Mouse (Mus musculus) hindbrain, postnatal 0 days (tissue): ENCODE data around the gene Lamc1. TPM values are rescaled to one million over a fixed set of nuclear protein-coding genes. Genes with fewer than 3 reads are reported as not detected.

Experiments
- ATAC-seq: fragments of 200-750 bp; cut with Nextera tagmentation; 2 replicates; pipeline ENCODE4 v1.8.0; 2017; ENCODE audit warnings: mild to moderate bottlenecking, moderate TSS enrichment, moderate library complexity
- DNase-seq: peaks from one replicate; pipeline ENCODE4 v3.0.0-alpha.2; 2015; ENCODE audit warnings: low spot score
- H3K27ac ChIP-seq: fragments of 300-500 bp; sonication (generic); 2 replicates; pipeline ENCODE4 v1.5.1; 2014; ENCODE audit warnings: mild to moderate bottlenecking
- H3K27me3 ChIP-seq: fragments of 300-500 bp; sonication (generic); 2 replicates; pipeline ENCODE4 v1.6.1; 2014; ENCODE audit warnings: low read length, mixed read lengths; ENCODE audit not compliant: insufficient read depth
- H3K36me3 ChIP-seq: fragments of 300-500 bp; sonication (generic); 2 replicates; pipeline ENCODE4 v1.6.1; 2014; ENCODE audit warnings: low read length, mixed read lengths; ENCODE audit not compliant: insufficient read depth
- H3K4me1 ChIP-seq: fragments of 300-500 bp; sonication (generic); 2 replicates; pipeline ENCODE4 v1.6.1; 2014; ENCODE audit warnings: antibody characterized with exemption, low read length, mixed read lengths; ENCODE audit not compliant: insufficient read depth
- H3K4me2 ChIP-seq: fragments of 300-500 bp; sonication (generic); 2 replicates; pipeline ENCODE4 v1.6.1; 2014; ENCODE audit warnings: low read depth, mild to moderate bottlenecking, low read length, moderate library complexity, mixed read lengths
- H3K4me3 ChIP-seq: fragments of 300-500 bp; sonication (generic); 2 replicates; pipeline ENCODE4 v1.5.1; 2014; ENCODE audit warnings: low read length
- H3K9ac ChIP-seq: fragments of 300-500 bp; sonication (generic); replicated peaks from 2 replicates; pipeline ENCODE4 v1.6.1; 2014; ENCODE audit warnings: mild to moderate bottlenecking, low read length, moderate library complexity, mixed read lengths
- H3K9me3 ChIP-seq: fragments of 300-500 bp; sonication (generic); 2 replicates; pipeline ENCODE4 v1.6.1; 2016; ENCODE audit warnings: low read length, mixed read lengths
- CTCF ChIP-seq: IDR thresholded peaks from 2 replicates; pipeline ENCODE4 v1.5.1; 2016; ENCODE audit warnings: antibody characterized with exemption, control low read depth, low read depth
- WGBS: fragments of 180-500 bp; shearing (Covaris S2); extraction: QIAGEN DNeasy Blood & Tissue Kit; methylation state at CpG from one replicate; pipeline ENCODE4 v1.1.7; 2014; 5-methylcytosine and 5-hydroxymethylcytosine counted together
- polyA plus RNA-seq: library from polyadenylated mRNA; unstranded; fragments of >200 nt; fragmentation: Nextera tagmentation; extraction: Ambion mirVana; gene quantifications from 2 replicates; pipeline ENCODE4 v1.2.1, GENCODE M21; 2015
- total RNA-seq: library from RNA; depleted of rRNA; stranded (reverse); fragments of >200 nt; gene quantifications from 2 replicates; pipeline ENCODE4 v1.2.3, GENCODE M21; 2014

Lamc1 gene
- total and polyA plus RNA-seq, 2 experiments from 2014 or later, result 13.5 to 52.9 TPM

- no peaks in the 10 kb centered on the region for H3K36me3 ChIP-seq
- no peak overlapping the region for H3K9ac ChIP-seq
- no peaks in the 10 kb centered on the region for H3K9me3 ChIP-seq
- no peak overlapping the region for H3K27ac ChIP-seq
- no peak for TF ChIP-seq CTCF
- no peak overlapping the region for H3K4me2 ChIP-seq
- ATAC-seq, result no peak
- H3K27me3 ChIP-seq, result no peaks in the 10 kb centered on the region
- no peak for DNase-seq
- peaks cover 8% of the 10 kb centered on the region; the same call in 1 of the 2 replicates for H3K4me1 ChIP-seq
- H3K4me3 ChIP-seq, result no peak overlapping the region
- WGBS, result 33% methylated on average over 6 of the region's 6 CpGs
These were observed 58.0 kb downstream of the Lamc1 start for GRCm38 (mm10) chr1:153274611-153275010.

- no peak for DNase-seq
- Histone ChIP-seq H3K27ac (no peak overlapping the region), H3K27me3 (no peaks in the 10 kb centered on the region), H3K4me3 (no peak overlapping the region), H3K4me1 (peaks cover 8% of the 10 kb centered on the region; the same call in 1 of the 2 replicates), H3K4me2 (no peak overlapping the region), H3K9ac (no peak overlapping the region), H3K36me3 (no peaks in the 10 kb centered on the region), H3K9me3 (no peaks in the 10 kb centered on the region)
- no peak for ATAC-seq
- TF ChIP-seq CTCF, result no peak
- 54% methylated on average over 8 of the region's 8 CpGs for WGBS
These were observed 58.9 kb downstream of the Lamc1 start for GRCm38 (mm10) chr1:153273657-153274056.

DNA sequence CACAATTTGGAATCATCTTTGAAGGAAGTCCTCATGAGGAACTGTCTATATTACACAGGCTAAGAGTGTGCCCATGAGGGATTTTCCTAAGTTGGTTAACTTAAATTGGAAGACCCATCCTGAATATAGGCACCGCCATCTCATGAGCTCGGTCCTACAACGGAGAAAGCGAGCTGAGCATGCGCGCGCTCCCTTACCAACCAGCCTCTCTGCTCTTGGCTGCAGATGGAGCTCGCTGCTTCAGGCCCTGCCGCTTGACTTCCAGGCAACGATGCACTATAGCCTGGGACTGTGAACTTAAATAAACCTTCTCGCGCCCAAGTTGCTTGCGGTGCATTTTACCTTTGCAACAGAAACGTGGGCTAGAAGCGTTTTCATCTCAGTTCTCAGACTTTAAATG, 61.8 kb downstream of the Lamc1 start:
- Histone ChIP-seq H3K27me3 (no peaks in the 10 kb centered on the region), H3K9me3 (no peaks in the 10 kb centered on the region), H3K9ac (no peak overlapping the region), H3K4me3 (no peak overlapping the region), H3K36me3 (no peaks in the 10 kb centered on the region), H3K4me2 (no peak overlapping the region), H3K27ac (no peak overlapping the region), H3K4me1 (peaks cover 14% of the 10 kb centered on the region; the same call in 1 of the 2 replicates)
- ATAC-seq (no peak), DNase-seq (no peak)
- 92% methylated on average over 15 of the region's 15 CpGs for WGBS
- TF ChIP-seq CTCF, result no peak

DNA sequence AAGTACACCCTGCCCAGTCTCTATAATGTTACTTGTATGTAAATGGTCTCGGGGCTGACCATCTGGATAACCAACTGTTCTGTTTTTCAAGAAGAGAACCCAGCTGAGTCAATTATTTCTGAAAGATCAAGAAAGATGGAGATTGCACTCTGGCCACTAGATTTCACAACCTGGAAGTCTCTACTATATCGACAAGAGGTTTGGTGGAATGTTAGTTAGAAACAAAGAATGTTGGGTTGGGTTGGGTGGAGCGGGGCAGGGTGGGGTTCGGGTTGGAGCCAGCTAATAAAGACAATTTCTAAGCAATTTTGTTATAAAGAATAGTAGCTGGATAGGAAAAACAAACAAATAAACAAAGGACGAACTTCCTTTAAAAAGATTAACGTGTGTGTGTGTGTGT, 62.9 kb downstream of the Lamc1 start:
- WGBS, result 87% methylated on average over 6 of the region's 6 CpGs
- ATAC-seq, result no peak
- H3K27ac ChIP-seq, result no peak overlapping the region
- no peaks in the 10 kb centered on the region for H3K27me3 ChIP-seq
- no peaks in the 10 kb centered on the region for H3K36me3 ChIP-seq
- H3K4me3 ChIP-seq, result no peak overlapping the region
- H3K4me2 ChIP-seq, result no peak overlapping the region
- peaks cover 18% of the 10 kb centered on the region; the same call in 1 of the 2 replicates for H3K4me1 ChIP-seq
- no peaks in the 10 kb centered on the region for H3K9me3 ChIP-seq
- H3K9ac ChIP-seq, result no peak overlapping the region
- no peak for DNase-seq
- no peak for TF ChIP-seq CTCF

GRCm38 (mm10) chr1:153268806-153269309, 63.7 kb downstream of the Lamc1 start:
- no peak for ATAC-seq
- Histone ChIP-seq H3K9ac (no peak overlapping the region), H3K27me3 (no peaks in the 10 kb centered on the region), H3K36me3 (no peaks in the 10 kb centered on the region), H3K4me2 (no peak overlapping the region), H3K4me1 (peaks cover 21% of the 10 kb centered on the region; the same call in 1 of the 2 replicates), H3K4me3 (no peak overlapping the region), H3K27ac (no peak overlapping the region), H3K9me3 (no peaks in the 10 kb centered on the region)
- DNase-seq, result no peak
- 85% methylated on average over 6 of the region's 6 CpGs for WGBS
- TF ChIP-seq CTCF, result no peak

DNA sequence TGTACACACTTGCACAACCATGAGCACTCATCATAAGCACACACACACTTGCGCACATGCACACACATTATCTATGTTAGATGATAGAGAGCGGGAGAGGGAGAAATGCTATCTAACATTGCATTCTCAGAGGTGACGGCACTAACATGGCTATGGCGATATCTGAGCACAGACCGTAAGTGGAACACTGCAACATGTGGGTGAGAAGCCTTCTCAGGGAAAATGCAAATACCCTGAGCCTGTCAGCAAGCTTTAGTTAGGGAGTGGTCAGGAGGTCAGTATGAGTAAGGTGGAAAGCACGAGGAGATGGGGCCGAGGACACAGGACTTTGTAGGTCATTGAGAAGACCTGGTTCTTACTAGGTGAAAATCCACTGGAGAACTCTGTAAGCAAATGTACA, 64.3 kb downstream of the Lamc1 start:
- H3K9ac ChIP-seq, result no peak overlapping the region
- ATAC-seq (no peak), DNase-seq (no peak)
- H3K27me3 ChIP-seq, result no peaks in the 10 kb centered on the region
- no peak overlapping the region for H3K4me3 ChIP-seq
- peaks cover 16% of the 10 kb centered on the region; the same call in 1 of the 2 replicates for H3K4me1 ChIP-seq
- no peaks in the 10 kb centered on the region for H3K9me3 ChIP-seq
- no peak overlapping the region for H3K4me2 ChIP-seq
- TF ChIP-seq CTCF, result no peak
- H3K36me3 ChIP-seq, result no peaks in the 10 kb centered on the region
- WGBS, result 91% methylated on average over 7 of the region's 7 CpGs
- H3K27ac ChIP-seq, result no peak overlapping the region

DNA sequence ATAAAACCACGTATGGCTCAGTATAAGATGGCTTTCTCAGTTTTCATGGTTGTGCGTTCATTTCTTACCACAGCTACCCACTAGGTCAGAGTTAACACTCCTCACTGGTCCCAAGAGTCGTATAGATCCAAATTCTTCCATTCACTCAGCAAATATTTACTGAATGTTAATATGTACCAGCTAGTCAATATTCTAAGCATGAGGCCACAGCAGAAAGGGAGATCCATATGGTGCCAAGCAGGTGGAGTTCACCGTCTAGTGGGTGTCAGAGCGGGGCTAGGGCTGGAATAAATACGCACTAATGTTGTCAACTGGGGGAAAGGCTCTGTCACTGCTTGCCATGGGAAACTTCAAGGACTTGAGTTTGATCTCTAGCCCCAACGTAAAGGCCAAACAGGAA, 64.9 kb downstream of the Lamc1 start:
- DNase-seq (no peak), ATAC-seq (no peak)
- TF ChIP-seq CTCF, result no peak
- H3K4me2 ChIP-seq, result no peak overlapping the region
- H3K9me3 ChIP-seq, result no peaks in the 10 kb centered on the region
- no peak overlapping the region for H3K27ac ChIP-seq
- no peak overlapping the region for H3K9ac ChIP-seq
- WGBS, result 84% methylated on average over 7 of the region's 7 CpGs
- no peaks in the 10 kb centered on the region for H3K36me3 ChIP-seq
- H3K4me1 ChIP-seq, result peaks cover 16% of the 10 kb centered on the region; the same call in 1 of the 2 replicates
- H3K27me3 ChIP-seq, result no peaks in the 10 kb centered on the region
- H3K4me3 ChIP-seq, result no peak overlapping the region
